Mouse (Mus musculus) embryonic facial prominence, embryonic 11.5 days (tissue): Measurements from ENCODE around the gene Atoh8. TPM values are rescaled to one million over a fixed set of nuclear protein-coding genes. Genes with fewer than 3 reads are reported as not detected.

Experiments
- ATAC-seq: fragments of 200-750 bp; cut with Nextera tagmentation; replicated peaks from 2 replicates; pipeline ENCODE4 v1.8.0; 2017; ENCODE audit warnings: low read depth; ENCODE audit not compliant: insufficient number of reproducible peaks, low FRiP score, low TSS enrichment
- DNase-seq: peaks from one replicate; pipeline ENCODE4 v3.0.0-alpha.2; 2015; ENCODE audit warnings: low spot score
- H3K27ac ChIP-seq: fragments of 300-500 bp; sonication (generic); replicated peaks from 2 replicates; pipeline ENCODE4 v1.5.1; 2014; ENCODE audit warnings: mild to moderate bottlenecking, low read depth, low read length, control low read depth
- H3K27me3 ChIP-seq: fragments of 300-500 bp; sonication (generic); 2 replicates; pipeline ENCODE4 v1.6.1; 2014; ENCODE audit warnings: mild to moderate bottlenecking, low read length, moderate library complexity, mixed read lengths; ENCODE audit not compliant: control insufficient read depth, insufficient read depth
- H3K36me3 ChIP-seq: fragments of 300-500 bp; sonication (generic); replicated peaks from 2 replicates; pipeline ENCODE4 v1.6.1; 2014; ENCODE audit warnings: low read depth, mild to moderate bottlenecking, low read length, moderate library complexity, mixed read lengths; ENCODE audit not compliant: control insufficient read depth, insufficient read depth
- H3K4me1 ChIP-seq: fragments of 300-500 bp; sonication (generic); 2 replicates; pipeline ENCODE4 v1.6.1; 2014; ENCODE audit warnings: low read length, mixed read lengths; ENCODE audit not compliant: control insufficient read depth, insufficient read depth
- H3K4me2 ChIP-seq: fragments of 300-500 bp; sonication (generic); 2 replicates; pipeline ENCODE4 v1.6.1; 2014; ENCODE audit warnings: low read depth, mild to moderate bottlenecking, control low read depth, low read length, moderate library complexity
- H3K4me3 ChIP-seq: fragments of 300-500 bp; sonication (generic); 2 replicates; pipeline ENCODE4 v1.5.1; 2014; ENCODE audit warnings: low read depth, low read length, control low read depth
- H3K9ac ChIP-seq: fragments of 300-500 bp; sonication (generic); replicated peaks from 2 replicates; pipeline ENCODE4 v1.6.1; 2014; ENCODE audit warnings: mild to moderate bottlenecking, control low read depth, low read length
- H3K9me3 ChIP-seq: fragments of 300-500 bp; sonication (generic); replicated peaks from 2 replicates; pipeline ENCODE4 v1.6.1; 2016; ENCODE audit warnings: mild to moderate bottlenecking, low read length, inconsistent platforms, mixed read lengths; ENCODE audit not compliant: control insufficient read depth
- WGBS: fragments of 180-500 bp; shearing (Covaris S2); extraction: QIAGEN DNeasy Blood & Tissue Kit; methylation state at CpG from one replicate; pipeline ENCODE4 v1.1.7; 2014; 5-methylcytosine and 5-hydroxymethylcytosine counted together
- polyA plus RNA-seq: library from polyadenylated mRNA; unstranded; fragments of >200 nt; fragmentation: Nextera tagmentation; extraction: Ambion mirVana; gene quantifications from 2 replicates; pipeline ENCODE4 v1.2.1, GENCODE M21; 2014

The Atoh8 gene
- polyA plus RNA-seq, 1 experiment from 2014 or later, result 11.3 TPM

- Histone ChIP-seq H3K36me3 (no peaks in the 10 kb centered on the region), H3K27ac (no peak overlapping the region), H3K4me2 (no peak overlapping the region), H3K9ac (no peak overlapping the region), H3K4me3 (no peak overlapping the region), H3K4me1 (peaks cover 13% of the 10 kb centered on the region), H3K27me3 (peaks cover 5% of the 10 kb centered on the region), H3K9me3 (no peaks in the 10 kb centered on the region)
- DNase-seq (no peak), ATAC-seq (no peak)
- 28% methylated on average over 8 of the region's 8 CpGs for WGBS
Observed at GRCm38 (mm10) chr6:72241133-72241842, 5.9 kb upstream of the Atoh8 start.

GRCm38 (mm10) chr6:72240042-72240441 lies 4.7 kb upstream of the Atoh8 start:
- Histone ChIP-seq H3K4me1 (peaks cover 13% of the 10 kb centered on the region), H3K4me2 (no peak overlapping the region), H3K27me3 (peaks cover 9% of the 10 kb centered on the region), H3K4me3 (no peak overlapping the region), H3K36me3 (no peaks in the 10 kb centered on the region), H3K9ac (no peak overlapping the region), H3K27ac (no peak overlapping the region), H3K9me3 (no peaks in the 10 kb centered on the region)
- ATAC-seq (no peak), DNase-seq (no peak)
- 44% methylated on average over 2 of the region's 2 CpGs for WGBS

- Histone ChIP-seq H3K9ac (no peak overlapping the region), H3K4me1 (peaks cover 12% of the 10 kb centered on the region), H3K36me3 (no peaks in the 10 kb centered on the region), H3K9me3 (no peaks in the 10 kb centered on the region), H3K4me2 (no peak overlapping the region), H3K27ac (no peak overlapping the region), H3K4me3 (no peak overlapping the region), H3K27me3 (peaks cover 9% of the 10 kb centered on the region; the same call in 1 of the 2 replicates)
- ATAC-seq (no peak), DNase-seq (peak; percentile 95)
- WGBS, result 0% methylated on average over 5 of the region's 5 CpGs
Observed at GRCm38 (mm10) chr6:72237035-72237434, 1.7 kb upstream of the Atoh8 start.

GRCm38 (mm10) chr6:72235807-72236407 lies 530 bp upstream of the Atoh8 start:
- DNase-seq, result no peak
- Histone ChIP-seq H3K4me3 (peak overlapping the region; percentile 69), H3K9ac (peak overlapping the region; percentile 67), H3K4me1 (peaks cover 8% of the 10 kb centered on the region; the same call in 1 of the 2 replicates), H3K4me2 (peak overlapping the region; percentile 99), H3K9me3 (no peaks in the 10 kb centered on the region), H3K27ac (peak overlapping the region; percentile 76; the same call in 1 of the 2 replicates), H3K27me3 (0 out of 2 replicates have a peak, but pooled peaks cover 6% of the 10 kb centered on the region), H3K36me3 (no peaks in the 10 kb centered on the region)
- ATAC-seq, result no peak
- WGBS, result 19% methylated on average over 16 of the region's 16 CpGs

GRCm38 (mm10) chr6:72234372-72235097 lies 842 bp downstream of the Atoh8 start:
- DNase-seq, result peak; percentile 75
- Histone ChIP-seq H3K27me3 (0 out of 2 replicates have a peak, but pooled peaks cover 6% of the 10 kb centered on the region), H3K4me2 (peak overlapping the region; percentile 99), H3K36me3 (no peaks in the 10 kb centered on the region), H3K9ac (peak overlapping the region; percentile 67), H3K4me3 (peak overlapping the region; percentile 69), H3K4me1 (peaks cover 8% of the 10 kb centered on the region; the same call in 1 of the 2 replicates), H3K9me3 (no peaks in the 10 kb centered on the region), H3K27ac (peak overlapping the region; percentile 76)
- ATAC-seq, result peak; percentile 49; the same call in 1 of the 2 replicates
- under 1% methylated on average over 74 of the region's 79 CpGs for WGBS

- H3K27me3 ChIP-seq, result 0 out of 2 replicates have a peak, but pooled peaks cover 6% of the 10 kb centered on the region
- no peak overlapping the region for H3K27ac ChIP-seq
- no peaks in the 10 kb centered on the region for H3K9me3 ChIP-seq
- H3K36me3 ChIP-seq, result no peaks in the 10 kb centered on the region
- peak overlapping the region; percentile 67 for H3K9ac ChIP-seq
- DNase-seq (no peak), ATAC-seq (no peak)
- peaks cover 8% of the 10 kb centered on the region; the same call in 1 of the 2 replicates for H3K4me1 ChIP-seq
- peak overlapping the region; percentile 69 for H3K4me3 ChIP-seq
- under 1% methylated on average over 10 of the region's 13 CpGs for WGBS
- peak overlapping the region; percentile 99 for H3K4me2 ChIP-seq
Observed at GRCm38 (mm10) chr6:72233950-72234349, 1.4 kb downstream of the Atoh8 start.

GRCm38 (mm10) chr6:72232870-72233269 lies 2.5 kb downstream of the Atoh8 start:
- DNase-seq, result no peak
- Histone ChIP-seq H3K9ac (no peak overlapping the region), H3K27ac (no peak overlapping the region), H3K27me3 (0 out of 2 replicates have a peak, but pooled peaks cover 6% of the 10 kb centered on the region), H3K36me3 (no peaks in the 10 kb centered on the region), H3K4me3 (peak overlapping the region; percentile 69), H3K4me2 (peak overlapping the region; percentile 99), H3K9me3 (no peaks in the 10 kb centered on the region), H3K4me1 (peaks cover 8% of the 10 kb centered on the region; the same call in 1 of the 2 replicates)
- WGBS, result 54% methylated on average over 5 of the region's 5 CpGs
- ATAC-seq, result no peak
